Mouse (Mus musculus) activated CD4-positive, CD25-positive, alpha-beta regulatory T cell, adult 4 months (primary cell): Measurements from ENCODE around the gene Dguok. TPM values are rescaled to one million over a fixed set of nuclear protein-coding genes. Genes with fewer than 3 reads are reported as not detected.

Experiments
- ATAC-seq: one replicate; pipeline ENCODE4 v1.8.0; 2017
- polyA plus RNA-seq, 2 experiments: library from polyadenylated mRNA; unstranded; fragments of 100-300 nt; shearing (Covaris generic); gene quantifications; one replicate each; pipeline ENCODE4 v1.2.1; 2017

The Dguok gene
- polyA plus RNA-seq, 2 experiments from 2014 or later: 65.1 to 79.0 TPM

GRCm38 (mm10) chr6:83496753-83497710, 9.7 kb downstream of the Dguok start:
- no peak for ATAC-seq

DNA sequence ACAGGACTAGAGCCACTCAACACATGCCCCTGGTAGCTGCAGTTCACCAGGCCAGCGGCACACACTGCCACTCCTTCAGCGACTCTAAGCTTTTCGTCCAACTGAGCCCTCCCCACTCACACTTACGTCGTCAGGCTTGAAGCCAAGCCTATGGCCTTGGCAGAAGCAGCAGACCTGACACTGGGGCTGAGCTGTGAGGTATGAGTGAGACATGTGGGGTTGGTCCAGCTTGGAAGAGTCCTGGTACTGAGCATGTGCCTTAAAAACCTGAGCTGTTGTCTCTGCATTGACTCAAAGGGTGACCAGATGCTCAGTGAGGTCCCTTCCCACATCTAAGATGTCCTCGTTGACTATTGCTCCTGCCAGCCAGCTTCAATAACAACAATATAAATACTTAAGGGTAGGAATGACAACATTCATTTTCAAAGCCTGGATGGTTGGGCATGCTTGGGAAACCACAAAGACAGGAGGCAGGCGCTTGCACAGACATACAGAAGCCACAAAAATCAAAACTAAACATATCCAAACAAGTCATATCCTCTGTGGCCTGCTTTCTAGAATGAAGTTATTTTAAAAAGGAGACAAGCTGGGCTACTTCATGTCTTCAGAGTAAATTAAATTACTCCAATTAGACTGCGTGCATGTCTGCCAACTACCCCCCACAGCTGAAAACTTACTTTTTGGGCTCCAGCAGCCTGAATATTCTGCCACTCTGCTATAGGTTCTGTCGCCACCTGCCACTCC, 10.6 kb downstream of the Dguok start:
- ATAC-seq: no peak

- ATAC-seq: no peak
Measured at GRCm38 (mm10) chr6:83490622-83491021, 16.1 kb downstream of the Dguok start.

- ATAC-seq: no peak
Measured at GRCm38 (mm10) chr6:83488200-83488599, 18.6 kb downstream of the Dguok start.

DNA sequence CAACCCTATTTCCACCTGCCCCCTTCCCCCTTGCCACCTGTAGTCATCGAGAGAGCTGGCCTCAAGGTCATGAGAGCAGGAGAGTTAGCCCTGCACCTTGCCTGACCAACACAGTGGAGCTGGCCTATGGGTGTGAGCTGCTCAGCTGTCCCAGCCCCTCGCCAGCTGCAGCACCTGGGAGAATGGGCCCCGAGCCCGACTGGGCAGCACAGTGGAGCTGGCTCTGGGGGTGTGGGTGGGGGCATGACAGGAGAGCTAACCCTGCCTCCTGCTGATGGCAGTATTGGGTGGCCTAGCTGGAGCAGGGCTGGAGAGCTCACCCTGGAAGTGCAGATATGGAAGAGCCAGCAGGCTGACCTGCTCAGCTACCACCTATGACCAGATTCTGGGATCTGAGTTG, 19.5 kb downstream of the Dguok start:
- ATAC-seq: no peak

- no peak for ATAC-seq
Measured at GRCm38 (mm10) chr6:83485854-83486253, 20.9 kb downstream of the Dguok start.

- ATAC-seq: no peak
Measured at GRCm38 (mm10) chr6:83483776-83484175, 23.0 kb downstream of the Dguok start.

GRCm38 (mm10) chr6:83482418-83483085, 24.2 kb downstream of the Dguok start:
- ATAC-seq: no peak

DNA sequence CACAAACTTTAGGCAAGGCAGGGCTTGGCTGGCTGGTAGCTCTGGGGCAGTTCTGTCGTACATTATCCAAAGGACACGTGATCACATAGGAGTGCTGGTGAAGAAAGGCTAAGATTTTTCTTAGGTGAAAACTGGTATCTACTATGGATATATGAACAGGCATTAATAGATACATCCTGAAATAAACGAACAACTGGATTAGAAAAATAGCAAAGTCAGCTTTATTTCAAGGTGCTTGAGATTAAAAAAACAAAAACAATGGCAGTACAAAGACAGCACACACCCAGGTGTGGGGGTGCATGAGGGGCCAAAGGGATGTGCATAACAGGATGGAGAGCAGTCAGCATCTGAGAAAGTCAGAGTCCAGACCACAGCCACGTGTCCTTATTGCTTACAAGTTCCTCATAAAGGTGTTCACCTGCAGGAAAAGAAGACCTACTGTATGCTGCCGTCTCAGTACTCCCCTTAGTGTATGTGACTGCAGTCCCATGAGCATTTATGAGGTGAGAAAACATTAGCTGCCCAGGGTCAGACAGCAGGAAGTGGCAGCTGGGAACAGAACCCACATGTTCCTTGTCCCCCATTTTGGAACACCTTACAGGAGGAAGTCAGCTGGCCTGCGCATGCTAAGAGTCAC, 26.6 kb downstream of the Dguok start:
- ATAC-seq: no peak

- ATAC-seq: no peak
Measured at GRCm38 (mm10) chr6:83479193-83479592, 27.6 kb downstream of the Dguok start.

DNA sequence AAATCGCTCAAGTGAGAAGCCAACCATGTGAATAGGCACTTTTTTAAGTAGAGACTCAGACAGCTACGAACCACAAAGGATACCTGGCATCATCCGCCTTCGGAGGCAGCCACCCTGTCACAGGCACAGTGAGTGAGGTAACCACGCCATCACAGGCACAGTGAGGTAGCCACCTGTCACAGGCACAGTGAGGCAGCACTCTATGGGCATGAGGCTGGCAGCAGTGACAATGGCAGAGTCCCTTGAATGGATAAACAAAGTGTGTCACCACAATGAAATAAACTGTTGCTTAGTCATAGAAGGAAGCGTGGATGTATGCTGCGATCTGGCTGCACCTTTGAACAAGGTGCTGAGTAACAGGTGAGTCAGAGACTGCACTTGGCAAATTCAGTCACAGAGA, 28.1 kb downstream of the Dguok start:
- no peak for ATAC-seq

DNA sequence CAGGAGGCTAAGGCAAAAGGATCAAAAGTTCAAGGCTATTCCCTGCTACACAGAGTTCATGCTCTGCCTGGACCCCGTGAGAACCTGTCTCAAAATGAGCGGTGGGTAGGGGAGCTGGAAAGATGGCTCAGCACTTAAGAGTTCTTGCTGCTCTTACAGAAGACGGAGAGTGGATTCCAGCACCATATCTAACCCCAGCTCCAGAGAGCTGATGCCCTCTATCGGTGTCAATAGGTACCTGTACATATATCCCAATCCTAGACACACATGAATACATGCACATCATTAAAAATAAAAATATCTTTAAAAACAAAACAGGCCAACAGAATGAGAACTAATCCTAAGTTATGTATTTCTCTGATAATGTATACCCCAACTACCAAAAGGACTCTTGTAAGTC, 28.6 kb downstream of the Dguok start:
- ATAC-seq: no peak

DNA sequence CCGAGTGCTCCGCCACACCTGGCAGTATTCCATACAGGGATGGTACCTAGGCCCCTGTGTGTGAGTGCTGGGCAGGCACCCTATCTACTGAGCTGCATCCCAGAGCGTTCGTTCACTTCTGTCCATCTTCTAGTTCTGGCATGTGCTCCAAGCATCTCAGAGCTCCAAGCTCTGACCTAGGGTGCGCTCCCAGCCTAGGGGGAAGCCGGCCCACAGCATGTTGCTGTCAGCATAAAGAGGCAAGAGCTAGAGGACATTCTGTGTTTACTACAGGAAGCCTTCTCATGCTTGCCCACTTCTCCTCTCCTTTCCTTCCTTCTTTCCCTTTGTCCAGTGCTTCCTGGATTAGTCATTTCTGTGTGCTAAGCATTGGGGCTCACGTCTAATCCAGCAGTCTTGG, 31.3 kb downstream of the Dguok start:
- ATAC-seq: no peak

DNA sequence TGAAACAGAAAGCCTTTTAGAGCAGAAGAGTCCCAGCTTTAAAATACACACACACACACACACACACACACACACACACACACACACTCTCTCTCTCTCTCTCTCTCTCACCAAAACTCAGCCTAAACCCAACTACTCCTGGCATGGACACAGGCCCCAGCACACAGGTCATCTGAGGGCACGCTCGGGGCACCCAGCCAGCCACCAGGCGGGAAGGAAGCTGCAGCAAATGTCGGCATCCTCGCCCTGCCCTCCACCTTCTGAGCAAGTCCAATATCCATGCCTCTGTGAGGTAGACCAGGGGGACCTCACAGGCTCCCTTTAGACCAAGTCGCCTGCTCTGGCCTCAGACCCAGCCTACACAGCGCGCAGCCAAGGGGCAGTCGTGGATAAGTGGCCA, 33.5 kb downstream of the Dguok start:
- no peak for ATAC-seq

DNA sequence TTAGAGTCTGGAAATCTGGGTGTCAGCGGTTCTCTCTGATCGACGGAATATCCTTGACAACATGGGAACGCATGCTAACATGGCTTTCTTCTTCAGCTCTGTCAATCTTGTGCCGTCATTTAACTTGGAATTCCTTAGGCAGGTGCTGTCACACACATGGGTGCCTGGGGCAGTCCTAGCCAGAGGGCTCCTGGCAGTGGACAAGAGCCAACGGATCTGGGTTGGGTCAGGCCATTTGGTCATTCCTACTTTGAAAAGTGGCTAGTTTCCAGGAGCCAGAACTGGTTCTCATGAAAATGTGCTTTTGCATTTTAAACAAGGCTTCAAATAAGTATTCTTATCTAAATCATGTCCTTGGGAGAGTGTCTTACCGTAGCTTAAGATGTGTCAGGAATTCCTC, 35.0 kb downstream of the Dguok start:
- no peak for ATAC-seq

GRCm38 (mm10) chr6:83464011-83464410, 42.8 kb downstream of the Dguok start:
- no peak for ATAC-seq

- no peak for ATAC-seq
Measured at GRCm38 (mm10) chr6:83459034-83459644, 47.6 kb downstream of the Dguok start, which contains the start of gene Tet3. Gene Tet3, minus strand, starts transcription at chr6:83459084.

DNA sequence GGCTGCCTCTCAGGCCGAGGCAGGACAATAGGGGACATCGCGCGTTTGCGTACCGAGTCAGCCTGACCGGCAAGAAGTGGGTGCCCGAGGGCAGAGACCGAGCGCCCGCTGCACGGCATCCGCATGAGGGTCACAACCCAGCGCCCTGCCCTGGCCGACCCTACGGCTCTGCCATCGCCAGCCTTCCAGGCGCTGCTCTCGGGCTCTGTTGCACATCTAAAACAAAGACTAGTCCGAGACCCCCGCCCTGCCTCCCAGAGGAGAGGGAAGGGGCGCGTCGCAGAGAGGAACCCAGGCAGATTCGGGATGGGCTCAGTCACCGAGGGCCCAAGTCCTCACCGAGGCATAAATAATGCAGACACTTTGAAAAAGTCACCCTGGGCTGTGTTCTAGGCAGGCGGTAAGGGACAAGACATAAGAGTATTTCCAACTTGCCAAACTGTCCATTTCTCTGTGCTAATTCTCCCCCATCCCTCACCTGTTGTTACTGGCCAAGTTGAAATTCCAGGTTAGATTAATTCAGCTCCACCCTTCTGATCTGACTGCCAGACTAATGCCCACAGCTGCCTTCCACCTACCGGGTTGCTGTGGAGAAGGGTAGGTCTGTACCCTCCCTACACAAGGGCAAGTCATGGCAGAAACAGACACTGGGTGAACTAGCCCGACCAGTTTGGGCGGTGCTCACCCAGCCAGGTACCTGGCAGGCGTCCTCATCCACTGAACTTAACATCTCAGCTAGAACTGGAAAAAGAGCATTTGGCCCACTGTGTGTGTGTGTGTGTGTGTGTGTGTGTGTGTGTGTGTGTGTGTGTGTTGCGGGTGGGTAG, 49.6 kb downstream of the Dguok start:
- ATAC-seq: no peak

DNA sequence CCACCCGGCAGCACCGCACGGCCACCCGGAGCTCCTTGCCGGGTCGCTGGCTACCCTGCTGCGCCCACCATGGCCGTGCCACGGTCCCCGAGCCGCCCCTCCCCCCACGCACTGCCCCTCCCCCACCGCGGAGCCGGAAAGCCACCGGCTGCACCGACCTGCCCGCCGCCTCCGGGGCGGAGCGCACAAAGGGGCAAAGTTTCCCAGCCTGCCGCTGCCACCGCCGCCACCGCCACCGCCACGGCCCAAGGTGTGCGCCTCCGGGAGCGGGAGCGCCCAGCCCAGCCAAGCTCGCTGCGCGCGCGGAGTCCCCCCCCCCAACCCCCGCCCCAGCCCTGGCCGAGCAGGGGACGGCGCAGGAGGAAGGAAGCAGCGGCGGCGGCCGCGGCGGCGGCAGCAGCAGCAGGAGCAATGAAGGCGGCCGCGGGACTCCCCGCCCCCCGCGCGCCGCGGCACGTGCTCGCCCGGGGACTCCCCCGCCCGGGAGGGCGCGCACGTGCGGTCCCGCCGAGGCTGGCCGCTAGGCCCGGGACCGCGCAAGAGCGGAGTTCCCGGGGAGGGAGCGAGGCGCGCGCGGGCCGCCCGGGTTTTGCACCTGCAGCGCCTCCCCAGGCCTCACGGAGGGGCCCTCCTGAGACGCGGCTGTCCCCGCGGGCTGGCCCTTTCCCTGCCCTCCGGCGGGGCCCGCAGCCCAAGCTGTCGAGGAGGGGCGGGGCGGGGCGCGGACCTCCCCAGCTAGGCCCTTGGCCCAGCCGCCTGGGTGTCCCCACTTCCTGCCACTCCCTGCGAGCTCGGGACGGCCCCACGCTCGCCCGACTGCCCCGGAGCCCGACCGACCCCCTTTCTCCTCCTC, 50.4 kb downstream of the Dguok start:
- peak; percentile 60 for ATAC-seq
